ENCODE assay signal across 21 mouse cellular contexts in the genomic region with DNA sequence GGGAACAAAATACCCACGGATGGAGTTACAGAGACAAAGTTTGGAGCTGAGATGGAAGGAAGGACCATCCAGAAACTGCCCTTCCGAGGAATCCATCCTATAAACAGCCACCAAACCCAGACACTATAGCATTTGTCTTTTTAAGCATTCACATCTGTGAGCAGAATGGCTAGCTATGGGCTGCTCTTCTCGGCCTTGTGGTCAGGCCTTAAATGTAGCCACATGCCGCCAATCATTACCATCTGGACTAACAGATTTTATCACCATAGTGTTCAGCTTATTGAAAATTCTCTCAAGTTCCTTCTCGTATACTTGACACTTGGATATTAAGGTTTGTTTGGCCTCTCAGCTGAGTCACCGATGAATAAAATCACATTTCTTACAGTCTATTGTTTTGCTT.
DNase-seq lines count a peak whose midpoint lies in the region; ATAC-seq lines count a peak whose summit lies in the region.
"Had no signal": no experiment of that assay in that cellular context is flagged by ENCODE, and none has a peak within 500 bp of the region (broad histone marks: within the 10 kb centered on the region; RNA-seq: fewer than 3 reads in every experiment).

No protein-coding gene starts in this region.

- DNase-seq in 3T3-L1 (ENCODE audit: low read depth, low spot score), result peak; percentile 49
- peak; percentile 48 for DNase-seq in embryo, embryonic 10.5 days (ENCODE audit: low spot score)
- DNase-seq in limb, embryonic 10.5 days (ENCODE audit: low spot score), result peak; percentile 37
- DNase-seq in cerebellum, adult 9-11 months, result no peak
- no peak for DNase-seq in cerebellum, adult 8-10 months
- no peak for DNase-seq in left cerebral cortex, postnatal 14 days (ENCODE audit: low spot score in 2 of 2)
- DNase-seq in lung, adult 18-20 months, result no peak
- DNase-seq: adrenal gland, adult 8-10 months; adrenal gland, postnatal 36 days; cerebellum, adult 2 months; cerebellum, postnatal 36 days; gastrocnemius, postnatal 10 days; heart, adult 18-20 months; heart, postnatal 14 days; kidney, adult 2 months had no signal

- H3K4me3 ChIP-seq in embryonic facial prominence, embryonic 12.5 days, result no peak overlapping the region
- no peak overlapping the region for H3K4me3 ChIP-seq in limb, embryonic 10.5 days
- H3K4me3 ChIP-seq: erythroblast, embryonic 14.5 days; forebrain, embryonic 15.5 days; heart, embryonic 10.5 days had no signal

- no peaks in the 10 kb centered on the region; the same call in 1 of the 2 replicates for H3K4me1 ChIP-seq in embryonic facial prominence, embryonic 12.5 days
- 0 out of 2 replicates have a peak, but pooled peaks cover 2% of the 10 kb centered on the region for H3K4me1 ChIP-seq in limb, embryonic 10.5 days
- H3K4me1 ChIP-seq: forebrain, embryonic 15.5 days; heart, embryonic 10.5 days had no signal

- no peaks in the 10 kb centered on the region for H3K9me3 ChIP-seq in embryonic facial prominence, embryonic 12.5 days
- H3K9me3 ChIP-seq in limb, embryonic 10.5 days (replicated peaks), result no peaks in the 10 kb centered on the region
- H3K9me3 ChIP-seq: forebrain, embryonic 15.5 days; heart, embryonic 10.5 days had no signal

- peak overlapping the region; percentile 46; the same call in 1 of the 2 replicates for H3K27ac ChIP-seq in embryonic facial prominence, embryonic 12.5 days
- H3K27ac ChIP-seq in limb, embryonic 10.5 days, result no peak overlapping the region
- H3K27ac ChIP-seq: forebrain, embryonic 15.5 days; heart, embryonic 10.5 days; hindbrain, embryonic 14.5 days had no signal

- intact Hi-C loops in left cerebral cortex, postnatal 14 days (cut with DNase I), result no loop called here

- no peak for ATAC-seq in embryonic facial prominence, embryonic 12.5 days (ENCODE audit: insufficient number of reproducible peaks, insufficient read depth, low FRiP score, low TSS enrichment)
- ATAC-seq: forebrain, embryonic 15.5 days; intestine, embryonic 16.5 days had no signal

- H3K27me3 ChIP-seq in embryonic facial prominence, embryonic 12.5 days, result no peaks in the 10 kb centered on the region
- no peaks in the 10 kb centered on the region for H3K27me3 ChIP-seq in limb, embryonic 10.5 days (ENCODE audit: low read depth, poor library complexity, severe bottlenecking)
- H3K27me3 ChIP-seq: forebrain, embryonic 15.5 days had no signal

- no peak overlapping the region for H3K9ac ChIP-seq in embryonic facial prominence, embryonic 12.5 days
- H3K9ac ChIP-seq: forebrain, embryonic 15.5 days; hindbrain, embryonic 14.5 days had no signal

- H3K4me2 ChIP-seq in embryonic facial prominence, embryonic 12.5 days (replicated peaks), result no peak overlapping the region
- H3K4me2 ChIP-seq: forebrain, embryonic 15.5 days; hindbrain, embryonic 14.5 days had no signal

- 31% methylated on average over 6 of the region's 6 CpGs for WGBS in embryonic facial prominence, embryonic 12.5 days
- 76% methylated on average over 6 of the region's 6 CpGs for WGBS in limb, embryonic 10.5 days

- no peaks in the 10 kb centered on the region for H3K36me3 ChIP-seq in embryonic facial prominence, embryonic 12.5 days
- H3K36me3 ChIP-seq in limb, embryonic 10.5 days, result no peaks in the 10 kb centered on the region
- H3K36me3 ChIP-seq: forebrain, embryonic 15.5 days; heart, embryonic 10.5 days had no signal

Comparison
In these comparisons a context has a peak if more than half of its experiments do, and no peak if none do; other contexts are left out.
1. DNase-seq: peak in 3T3-L1 (single experiment), embryo, embryonic 10.5 days (single experiment) and limb, embryonic 10.5 days (single experiment); none in cerebellum, adult 9-11 months (single experiment), cerebellum, adult 8-10 months (single experiment), left cerebral cortex, postnatal 14 days (0 of 2) and lung, adult 18-20 months (0 of 2).